9 mouse cellular contexts compared by ENCODE assay signal in the genomic region with DNA sequence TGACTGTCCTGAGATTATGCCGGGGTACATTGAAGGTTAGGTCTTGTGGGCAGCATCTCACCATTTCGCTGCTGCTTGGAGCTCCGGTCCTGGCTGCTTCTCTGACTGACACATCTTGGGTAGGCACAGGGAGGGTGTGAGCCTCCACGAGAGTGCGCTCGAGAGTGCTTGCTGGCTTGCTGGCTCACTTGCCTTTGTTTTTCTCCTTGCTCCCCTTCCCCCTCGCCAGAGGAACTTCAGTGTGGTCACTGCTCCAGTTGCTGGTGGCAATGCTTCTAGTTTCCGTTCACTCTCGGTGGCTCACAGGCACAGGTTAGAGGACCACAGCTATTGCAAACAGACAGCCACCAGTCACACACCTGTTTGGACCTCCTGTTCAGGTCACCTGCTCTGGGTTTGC. TPM values are rescaled to one million over a fixed set of nuclear protein-coding genes. Genes with fewer than 3 reads are reported as not detected.
A peak's percentile ranks its signal among the peaks of the same experiment; 100 is the strongest.
DNase-seq lines count a peak whose midpoint lies in the region; ATAC-seq and TF ChIP-seq lines count a peak whose summit lies in the region.
"Had no signal": no experiment of that assay in that cellular context is flagged by ENCODE, and none has a peak within 500 bp of the region (broad histone marks: within the 10 kb centered on the region; RNA-seq: fewer than 3 reads in every experiment).

No protein-coding gene starts in this region.

- no peaks in the 10 kb centered on the region for H3K9me3 ChIP-seq in kidney, embryonic 14.5 days (ENCODE audit: control insufficient read depth, low read length)
- no peaks in the 10 kb centered on the region for H3K9me3 ChIP-seq in limb, embryonic 10.5 days (replicated peaks)

- DNase-seq in kidney, adult 11 months: peak; percentile 12
- peak; percentile 75 to 82 for DNase-seq in cerebellum, postnatal 14 days
- peak; percentile 76 to 85 for DNase-seq in left cerebral cortex, postnatal 10 days (ENCODE audit: extremely low spot score in 1 of 2, low spot score in 2 of 2)
- DNase-seq in limb, embryonic 10.5 days (ENCODE audit: low spot score): no peak
- DNase-seq in spleen, adult 18-20 months: no peak

- H3K36me3 ChIP-seq in kidney, embryonic 14.5 days (ENCODE audit: control insufficient read depth, insufficient read depth, low read length): peaks cover 17% of the 10 kb centered on the region; the same call in 1 of the 2 replicates
- peaks cover 29% of the 10 kb centered on the region for H3K36me3 ChIP-seq in limb, embryonic 10.5 days

- no peak overlapping the region for H3K4me2 ChIP-seq in kidney, embryonic 14.5 days (replicated peaks; ENCODE audit: low read depth, low read length)

- TF ChIP-seq CTCF in olfactory bulb, adult 2 months (IDR thresholded peaks at IDR 0.05; ENCODE audit: insufficient read depth, low read depth, low read length): no peak

- H3K27ac ChIP-seq in kidney, embryonic 14.5 days (ENCODE audit: low read depth, low read length): no peak overlapping the region
- peak overlapping the region; percentile 90 for H3K27ac ChIP-seq in olfactory bulb, adult 2 months (ENCODE audit: insufficient read depth, low read depth, low read length)
- H3K27ac ChIP-seq in limb, embryonic 10.5 days: no peak overlapping the region

- intact Hi-C loops in left cerebral cortex, postnatal 10 days (cut with DNase I): no loop called here

- H3K9ac ChIP-seq in kidney, embryonic 14.5 days (ENCODE audit: low read depth, low read length): no peak overlapping the region

- H3K27me3 ChIP-seq in kidney, embryonic 14.5 days (ENCODE audit: control insufficient read depth, insufficient read depth, low read length): no peaks in the 10 kb centered on the region
- H3K27me3 ChIP-seq in limb, embryonic 10.5 days (ENCODE audit: low read depth, poor library complexity, severe bottlenecking): no peaks in the 10 kb centered on the region
- H3K27me3 ChIP-seq: CH12.LX had no signal

- peaks cover 20% of the 10 kb centered on the region for H3K4me1 ChIP-seq in kidney, embryonic 14.5 days (ENCODE audit: control insufficient read depth, insufficient read depth, low read length)
- H3K4me1 ChIP-seq in olfactory bulb, adult 2 months (ENCODE audit: control insufficient read depth, insufficient read depth, low read length): peaks cover 40% of the 10 kb centered on the region
- peaks cover 24% of the 10 kb centered on the region for H3K4me1 ChIP-seq in limb, embryonic 10.5 days

- no peak for TF ChIP-seq POLR2A in olfactory bulb, adult 2 months (IDR thresholded peaks at IDR 0.05; ENCODE audit: insufficient read depth, low read depth, low read length)

- WGBS in kidney, embryonic 14.5 days: 71% methylated on average over 9 of the region's 9 CpGs
- WGBS in olfactory bulb, adult 2 months: 17% methylated on average over 9 of the region's 9 CpGs
- WGBS in limb, embryonic 10.5 days: 73% methylated on average over 9 of the region's 9 CpGs

- ATAC-seq in kidney, embryonic 14.5 days (ENCODE audit: low FRiP score, low TSS enrichment): no peak
- ATAC-seq in granulocyte monocyte progenitor cell, adult 5-6 weeks (replicated peaks; ENCODE audit: poor library complexity, severe bottlenecking): peak; percentile 4; the same call in 1 of the 2 replicates

- H3K4me3 ChIP-seq in kidney, embryonic 14.5 days (ENCODE audit: low read length): no peak overlapping the region
- peak overlapping the region; percentile 38 for H3K4me3 ChIP-seq in olfactory bulb, adult 2 months (ENCODE audit: insufficient read depth, low read depth, low read length)
- H3K4me3 ChIP-seq in limb, embryonic 10.5 days: no peak overlapping the region

RNA-seq across cellular contexts. Expression of a gene that starts 43.3 kb away (rescaled TPM):
- 73.7 and 79.2 TPM in 2 replicates for polyA plus RNA-seq in kidney, embryonic 14.5 days (2014; fragmentation: Nextera tagmentation; extraction: Ambion mirVana)
- 51.5 and 77.4 TPM in 2 replicates for total RNA-seq in granulocyte monocyte progenitor cell, adult 5-6 weeks (2014; fragmentation: Nextera tagmentation)
- 40.2 and 44.8 TPM in 2 replicates for total RNA-seq in granulocyte monocyte progenitor cell, adult 5-6 weeks (2017)
- total RNA-seq in left cerebral cortex, postnatal 10 days (2021): 10 to 100 TPM; 46.3 to 50.2 TPM
- polyA plus RNA-seq in olfactory bulb, adult 2 months (2012; ENCODE audit: insufficient read depth, insufficient read length, low replicate concordance, missing spikeins): not detected in 2 replicates
- 77.7 and 80.1 TPM in 2 replicates for polyA plus RNA-seq in limb, embryonic 10.5 days (2016; fragmentation: Nextera tagmentation; extraction: Ambion mirVana)

Comparison
In these comparisons a context has a peak if more than half of its experiments do, and no peak if none do; other contexts are left out.
1. DNase-seq: peak in kidney, adult 11 months (single experiment), cerebellum, postnatal 14 days (2 of 2) and left cerebral cortex, postnatal 10 days (2 of 2); none in limb, embryonic 10.5 days (single experiment) and spleen, adult 18-20 months (0 of 2).